Mouse (Mus musculus): ENCODE data around the gene Olfr1288.

Olfr1288 gene

GRCm38 (mm10) chr2:111473801-111474200 lies at the start of gene Olfr1288:
Gene Olfr1288, plus strand, starts transcription at chr2:111474101.
- DNase-seq (ENCODE audit: low spot score), result no peak

- no peak for DNase-seq (ENCODE audit: low spot score)
These were observed 25.1 kb upstream of the Olfr1288 start, which contains the start of gene Olfr1287 for GRCm38 (mm10) chr2:111448842-111449241. Gene Olfr1287, plus strand, starts transcription at chr2:111449142.

- DNase-seq (ENCODE audit: low spot score), result no peak
These were observed 6.6 kb downstream of the Olfr1288 start, which contains the start of gene Olfr1289 for GRCm38 (mm10) chr2:111480519-111480918. Gene Olfr1289, plus strand, starts transcription at chr2:111480819.

GRCm38 (mm10) chr2:111493729-111494128 lies 19.8 kb downstream of the Olfr1288 start, which contains the start of gene Olfr1290:
Gene Olfr1290, minus strand, starts transcription at chr2:111493829.
- DNase-seq (ENCODE audit: low spot score), result no peak

- DNase-seq (ENCODE audit: low spot score), result no peak
These were observed 23.0 kb downstream of the Olfr1288 start, which contains the start of gene Olfr1291-ps1 for GRCm38 (mm10) chr2:111496880-111497279. Gene Olfr1291-ps1, plus strand, starts transcription at chr2:111497180.

- no peak for DNase-seq (ENCODE audit: low spot score)
These were observed 43.5 kb downstream of the Olfr1288 start for GRCm38 (mm10) chr2:111517451-111517850.

- no peak for DNase-seq (ENCODE audit: low spot score)
These were observed 51.0 kb downstream of the Olfr1288 start, which contains the start of gene Olfr1293-ps for GRCm38 (mm10) chr2:111524903-111525302. Gene Olfr1293-ps, plus strand, starts transcription at chr2:111525203.

Measured in testis, postnatal 10 days (tissue).